Mouse (Mus musculus) left cerebral cortex, postnatal 14 days (tissue): ENCODE results near the gene Klhl9. TPM values are rescaled to one million over a fixed set of nuclear protein-coding genes. Genes with fewer than 3 reads are reported as not detected.

Source experiments
- DNase-seq, 2 experiments: peaks; one replicate each; pipeline ENCODE4 v3.0.0; 2021 to 2022; ENCODE audit warnings: low spot score in 2 of 2, mixed read lengths in 1 of 2
- intact Hi-C: fragments of 180-260 bp; cut with DNase I; formaldehyde crosslinking; loops from one replicate; pipeline ENCODE4 v1.15.1; 2025
- total RNA-seq, 2 experiments: library from RNA; stranded (reverse); gene quantifications; 2 replicates each; pipeline ENCODE4 v1.2.3; 2021

The Klhl9 gene
- total RNA-seq, 2 experiments from 2014 or later, result 103 to 104 TPM

- DNase-seq, result no peak
- intact Hi-C loops, result no loop called here
Observed at GRCm38 (mm10) chr4:88726727-88727126, 4.5 kb upstream of the Klhl9 start.

GRCm38 (mm10) chr4:88723497-88724090 lies 1.3 kb upstream of the Klhl9 start:
- no peak for DNase-seq
- intact Hi-C loops, result no loop called here

- intact Hi-C loops, result no loop called here
- DNase-seq, result no peak
Observed at GRCm38 (mm10) chr4:88718715-88719114, 3.5 kb downstream of the Klhl9 start.

GRCm38 (mm10) chr4:88715059-88715458 lies 7.2 kb downstream of the Klhl9 start:
- intact Hi-C loops, result no loop called here
- DNase-seq, result no peak

GRCm38 (mm10) chr4:88714281-88714680 lies 8.0 kb downstream of the Klhl9 start:
- intact Hi-C loops, result no loop called here
- no peak for DNase-seq

- intact Hi-C loops, result no loop called here
- DNase-seq, result no peak
Observed at GRCm38 (mm10) chr4:88707128-88707826, 15.0 kb downstream of the Klhl9 start.

- DNase-seq, result no peak
- intact Hi-C loops, result no loop called here
Observed at GRCm38 (mm10) chr4:88705924-88706323, 16.3 kb downstream of the Klhl9 start.

- DNase-seq, result no peak
- intact Hi-C loops, result loop anchor here (5.0 kb wide), 1 partner anchor 38 kb away; no protein-coding TSS in a partner anchor
Observed at GRCm38 (mm10) chr4:88699301-88699700, 23.0 kb downstream of the Klhl9 start.

- DNase-seq, result no peak
- intact Hi-C loops, result loop anchor here (5.0 kb wide), 1 partner anchor 39 kb away; no protein-coding TSS in a partner anchor
Observed at GRCm38 (mm10) chr4:88698781-88699180, 23.5 kb downstream of the Klhl9 start.

GRCm38 (mm10) chr4:88697753-88698152 lies 24.5 kb downstream of the Klhl9 start:
- intact Hi-C loops, result loop anchor here (5.0 kb wide), 1 partner anchor 40 kb away; no protein-coding TSS in a partner anchor
- DNase-seq, result no peak

- intact Hi-C loops, result loop anchor here (5.0 kb wide), 1 partner anchor 40 kb away; no protein-coding TSS in a partner anchor
- DNase-seq, result no peak
Observed at GRCm38 (mm10) chr4:88697108-88697507, 25.2 kb downstream of the Klhl9 start.

- intact Hi-C loops, result loop anchor here (5.0 kb wide), 1 partner anchor 41 kb away; no protein-coding TSS in a partner anchor
- peak; percentile 68 to 78 for DNase-seq
Observed at GRCm38 (mm10) chr4:88696237-88696884, 25.9 kb downstream of the Klhl9 start.

GRCm38 (mm10) chr4:88693392-88693791 lies 28.9 kb downstream of the Klhl9 start:
- intact Hi-C loops, result no loop called here
- no peak for DNase-seq

GRCm38 (mm10) chr4:88692537-88692936 lies 29.7 kb downstream of the Klhl9 start:
- intact Hi-C loops, result no loop called here
- DNase-seq, result no peak

- no peak for DNase-seq
- intact Hi-C loops, result no loop called here
Observed at GRCm38 (mm10) chr4:88691259-88691658, 31.0 kb downstream of the Klhl9 start, which contains the start of gene Ifnab. TSS of gene Ifnab (minus strand) at chr4:88691359.

GRCm38 (mm10) chr4:88683812-88684211 lies 38.5 kb downstream of the Klhl9 start, which contains the start of gene Ifna2:
TSS of gene Ifna2 (minus strand) at chr4:88683912.
- no peak for DNase-seq
- intact Hi-C loops, result no loop called here

- no peak for DNase-seq
- intact Hi-C loops, result no loop called here
Observed at GRCm38 (mm10) chr4:88681353-88681752, 40.9 kb downstream of the Klhl9 start.

- DNase-seq, result peak; percentile 9 to 26
- intact Hi-C loops, result no loop called here
Observed at GRCm38 (mm10) chr4:88680362-88680761, 41.9 kb downstream of the Klhl9 start.

- intact Hi-C loops, result no loop called here
- no peak for DNase-seq
Observed at GRCm38 (mm10) chr4:88676824-88677223, 45.4 kb downstream of the Klhl9 start, which contains the start of gene Ifna16. TSS of gene Ifna16 (minus strand) at chr4:88676924.
